18 mouse cellular contexts compared by ENCODE assay signal in the genomic region with DNA sequence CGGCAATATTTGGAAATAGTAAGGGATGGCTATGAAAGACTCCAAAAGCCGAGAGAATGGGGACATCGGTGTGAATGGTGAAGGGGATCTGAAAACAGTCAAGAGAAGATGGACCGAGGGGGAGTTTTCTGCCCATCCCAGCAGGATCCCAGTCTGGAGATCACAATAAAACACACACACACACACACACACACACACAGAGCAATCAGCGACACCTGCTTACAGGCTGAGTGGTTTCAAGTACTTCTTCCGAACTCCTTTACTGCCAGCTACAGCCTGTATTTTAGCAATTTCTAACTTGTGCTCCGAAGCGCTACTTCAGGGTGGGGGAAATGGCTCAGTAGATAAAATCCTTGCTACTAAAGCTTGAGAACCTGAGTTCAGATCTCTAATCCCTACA.
A peak's percentile ranks its signal among the peaks of the same experiment; 100 is the strongest.
DNase-seq lines count a peak whose midpoint lies in the region; ATAC-seq and TF ChIP-seq lines count a peak whose summit lies in the region.
"Had no signal": no experiment of that assay in that cellular context is flagged by ENCODE, and none has a peak within 500 bp of the region (broad histone marks: within the 10 kb centered on the region; RNA-seq: fewer than 3 reads in every experiment).

No protein-coding gene starts in this region.

- WGBS in lung, postnatal 0 days, result 52% methylated on average over 8 of the region's 8 CpGs
- 69% methylated on average over 8 of the region's 8 CpGs for WGBS in limb, embryonic 10.5 days

- no peaks in the 10 kb centered on the region for H3K4me1 ChIP-seq in lung, postnatal 0 days (ENCODE audit: insufficient read depth, low read depth, low read length)
- H3K4me1 ChIP-seq in CH12.LX (ENCODE audit: control insufficient read depth in 1 of 2, insufficient read depth in 2 of 2), result peaks cover 25 to 81% of the 10 kb centered on the region in 2 experiments
- H3K4me1 ChIP-seq in limb, embryonic 10.5 days, result peaks cover 49% of the 10 kb centered on the region

- TF ChIP-seq CTCF in lung, postnatal 0 days (IDR thresholded peaks at IDR 0.05), result no peak
- TF ChIP-seq CTCF in CH12.LX (conservative IDR thresholded peaks at IDR 0.05 in 1 of 2, IDR thresholded peaks at IDR 0.05 in 1 of 2; ENCODE audit: low read depth in 2 of 2, low read length in 2 of 2), result no peak

- in situ Hi-C loops in CH12.LX (cut with MboI; ENCODE audit: low pct_ligation_motif_present, low pct_unique_long_range_greater_than_20kb, low sequenced_read_pairs), result loop anchor here (5.0 kb wide), 1 partner anchor 36 kb away; no protein-coding TSS in a partner anchor

- no peak overlapping the region for H3K4me3 ChIP-seq in lung, postnatal 0 days (ENCODE audit: low read depth, low read length)
- peak overlapping the region in 1 of 3 experiments; percentile 13 for H3K4me3 ChIP-seq in CH12.LX (replicated peaks in 1 of 3; ENCODE audit: low read depth in 2 of 3, low read length in 2 of 3, poor library complexity in 1 of 3)
- H3K4me3 ChIP-seq in limb, embryonic 10.5 days, result no peak overlapping the region
- H3K4me3 ChIP-seq: limb, embryonic 12.5 days; liver, embryonic 13.5 days had no signal

- no peak for TF ChIP-seq POLR2A in CH12.LX (IDR thresholded peaks at IDR 0.05; ENCODE audit: low read depth, low read length)

- TF ChIP-seq EP300 in lung, postnatal 0 days (IDR thresholded peaks at IDR 0.05), result no peak
- TF ChIP-seq EP300 in CH12.LX (IDR thresholded peaks at IDR 0.05; ENCODE audit: low read length), result no peak

- TF ChIP-seq RAD21 in CH12.LX (IDR thresholded peaks at IDR 0.05; ENCODE audit: low read depth, low read length), result no peak

- ATAC-seq in lung, postnatal 0 days, result no peak

- no peaks in the 10 kb centered on the region for H3K9me3 ChIP-seq in lung, postnatal 0 days (ENCODE audit: low read length)
- H3K9me3 ChIP-seq in CH12.LX (replicated peaks; ENCODE audit: low read length), result no peaks in the 10 kb centered on the region
- H3K9me3 ChIP-seq in limb, embryonic 10.5 days (replicated peaks), result no peaks in the 10 kb centered on the region
- H3K9me3 ChIP-seq: limb, embryonic 12.5 days; liver, embryonic 13.5 days had no signal

- no peak overlapping the region for H3K9ac ChIP-seq in lung, postnatal 0 days (replicated peaks; ENCODE audit: low read depth)
- no peak overlapping the region for H3K9ac ChIP-seq in CH12.LX (ENCODE audit: insufficient read depth, low read depth)
- H3K9ac ChIP-seq: limb, embryonic 12.5 days; liver, embryonic 13.5 days had no signal

- peak; percentile 46 for DNase-seq in heart, adult 11 months
- no peak for DNase-seq in heart, adult 18-20 months
- DNase-seq in lung, postnatal 0 days (ENCODE audit: low spot score), result peak; percentile 31
- DNase-seq in lung, postnatal 25 days (ENCODE audit: low spot score), result no peak
- no peak for DNase-seq in CH12.LX (ENCODE audit: extremely low read depth)
- DNase-seq in limb, embryonic 10.5 days (ENCODE audit: low spot score), result peak; percentile 20
- DNase-seq in right cerebral cortex, postnatal 10 days (ENCODE audit: low spot score in 2 of 2), result no peak
- DNase-seq: adrenal gland, adult 8-10 months; cerebellum, adult 11 months; cerebellum, postnatal 14 days; embryo, embryonic 11 days; gastrocnemius, postnatal 14 days; heart, postnatal 14 days; kidney, adult 9 months; liver, embryonic 13.5 days; right cerebral cortex, postnatal 14 days had no signal

- H3K36me3 ChIP-seq in lung, postnatal 0 days (ENCODE audit: insufficient read depth, low read length), result no peaks in the 10 kb centered on the region
- no peaks in the 10 kb centered on the region for H3K36me3 ChIP-seq in CH12.LX (replicated peaks in 1 of 2; ENCODE audit: control insufficient read depth in 1 of 2, insufficient read depth in 1 of 2, low read length in 1 of 2)
- H3K36me3 ChIP-seq in limb, embryonic 10.5 days, result no peaks in the 10 kb centered on the region
- H3K36me3 ChIP-seq: limb, embryonic 12.5 days; liver, embryonic 13.5 days had no signal

- H3K79me2 ChIP-seq in CH12.LX (replicated peaks; ENCODE audit: control insufficient read depth, extremely low read depth, insufficient read depth, poor library complexity, severe bottlenecking), result no peaks in the 10 kb centered on the region

- H3K27me3 ChIP-seq in lung, postnatal 0 days (replicated peaks; ENCODE audit: insufficient read depth, low read length), result no peaks in the 10 kb centered on the region
- H3K27me3 ChIP-seq in CH12.LX (replicated peaks), result no peaks in the 10 kb centered on the region
- H3K27me3 ChIP-seq in limb, embryonic 10.5 days (ENCODE audit: low read depth, poor library complexity, severe bottlenecking), result 0 out of 2 replicates have a peak, but pooled peaks cover 9% of the 10 kb centered on the region
- H3K27me3 ChIP-seq: limb, embryonic 12.5 days; liver, embryonic 13.5 days had no signal

- H3K4me2 ChIP-seq in lung, postnatal 0 days (replicated peaks; ENCODE audit: low read depth, low read length), result no peak overlapping the region
- H3K4me2 ChIP-seq in CH12.LX (ENCODE audit: insufficient read depth, low read depth, poor library complexity, severe bottlenecking), result peak overlapping the region; percentile 91
- H3K4me2 ChIP-seq: heart, embryonic 11.5 days; limb, embryonic 12.5 days; liver, embryonic 13.5 days had no signal

- H3K27ac ChIP-seq in lung, postnatal 0 days (ENCODE audit: low read length), result no peak overlapping the region
- H3K27ac ChIP-seq in CH12.LX (ENCODE audit: insufficient read depth, low read depth), result no peak overlapping the region
- no peak overlapping the region for H3K27ac ChIP-seq in limb, embryonic 10.5 days
- H3K27ac ChIP-seq: liver, embryonic 13.5 days had no signal

- dilution Hi-C loops in CH12.LX (cut with MboI; ENCODE audit: extremely low pct_ligation_motif_present, extremely low pct_unique_long_range_greater_than_20kb, low sequenced_read_pairs), result no loop called here

TF ChIP-seq in CH12.LX, 34 proteins besides CTCF, POLR2A, EP300 and RAD21:
- TF ChIP-seq ZNF384 (IDR thresholded peaks at IDR 0.05; ENCODE audit: low read depth, low read length) (no peak), UBTF (IDR thresholded peaks at IDR 0.05; ENCODE audit: low read depth, low read length) (no peak), MYC (IDR thresholded peaks at IDR 0.05; ENCODE audit: low read depth, low read length) (no peak), JUND (conservative IDR thresholded peaks at IDR 0.05; ENCODE audit: low read depth, low read length) (no peak), BHLHE40 (IDR thresholded peaks at IDR 0.05; ENCODE audit: low read depth, low read length) (no peak), E2F4 (IDR thresholded peaks at IDR 0.05; ENCODE audit: insufficient replicate concordance, low read depth, low read length) (no peak), JUN (IDR thresholded peaks at IDR 0.05; ENCODE audit: insufficient read depth, low read depth, low read length) (no peak), USF1 (IDR thresholded peaks at IDR 0.05; ENCODE audit: low read depth, low read length) (no peak), ZMIZ1 (IDR thresholded peaks at IDR 0.05; ENCODE audit: low read depth, low read length) (no peak)

Comparison
In these comparisons a context has a peak if more than half of its experiments do, and no peak if none do; other contexts are left out.
1. DNase-seq: peak in heart, adult 11 months (single experiment), lung, postnatal 0 days (single experiment) and limb, embryonic 10.5 days (single experiment); none in heart, adult 18-20 months (0 of 2), lung, postnatal 25 days (single experiment), CH12.LX (single experiment) and right cerebral cortex, postnatal 10 days (0 of 2).